Mouse (Mus musculus) hindbrain, embryonic 16.5 days (tissue): ENCODE results near the gene Zbtb16. TPM values are rescaled to one million over a fixed set of nuclear protein-coding genes. Genes with fewer than 3 reads are reported as not detected.
A peak's percentile ranks its signal among the peaks of the same experiment; 100 is the strongest.

Experiments
- ATAC-seq: fragments of 200-750 bp; cut with Nextera tagmentation; 2 replicates; pipeline ENCODE4 v1.8.0; 2017; ENCODE audit warnings: moderate TSS enrichment, moderate library complexity
- H3K27ac ChIP-seq: fragments of 300-500 bp; sonication (generic); 2 replicates; pipeline ENCODE4 v1.5.1; 2014; ENCODE audit warnings: low read depth, mild to moderate bottlenecking, control low read depth, low read length, moderate library complexity
- H3K27me3 ChIP-seq: fragments of 300-500 bp; sonication (generic); replicated peaks from 2 replicates; pipeline ENCODE4 v1.6.1; 2014; ENCODE audit warnings: low read length; ENCODE audit not compliant: control insufficient read depth, insufficient read depth
- H3K36me3 ChIP-seq: fragments of 300-500 bp; sonication (generic); 2 replicates; pipeline ENCODE4 v1.6.1; 2014; ENCODE audit warnings: mild to moderate bottlenecking, low read length, moderate library complexity, mixed read lengths; ENCODE audit not compliant: control insufficient read depth, insufficient read depth
- H3K4me1 ChIP-seq: fragments of 300-500 bp; sonication (generic); 2 replicates; pipeline ENCODE4 v1.6.1; 2014; ENCODE audit warnings: low read depth, low read length; ENCODE audit not compliant: control insufficient read depth, insufficient read depth
- H3K4me2 ChIP-seq: fragments of 300-500 bp; sonication (generic); 2 replicates; pipeline ENCODE4 v1.6.1; 2014; ENCODE audit warnings: mild to moderate bottlenecking, low read length, control low read depth, moderate library complexity
- H3K4me3 ChIP-seq: fragments of 300-500 bp; sonication (generic); 2 replicates; pipeline ENCODE4 v1.5.1; 2014; ENCODE audit warnings: mild to moderate bottlenecking, low read length, control low read depth, moderate library complexity
- H3K9ac ChIP-seq: fragments of 300-500 bp; sonication (generic); 2 replicates; pipeline ENCODE4 v1.6.1; 2014; ENCODE audit warnings: low read depth, mild to moderate bottlenecking, control low read depth, low read length, moderate library complexity
- H3K9me3 ChIP-seq: fragments of 300-500 bp; sonication (generic); 2 replicates; pipeline ENCODE4 v1.6.1; 2014; ENCODE audit warnings: mild to moderate bottlenecking, low read length, moderate library complexity; ENCODE audit not compliant: control insufficient read depth
- WGBS: fragments of 180-500 bp; shearing (Covaris S2); extraction: QIAGEN DNeasy Blood & Tissue Kit; methylation state at CpG from one replicate; pipeline ENCODE4 v1.1.7; 2014; 5-methylcytosine and 5-hydroxymethylcytosine counted together
- polyA plus RNA-seq: library from polyadenylated mRNA; unstranded; fragments of >200 nt; fragmentation: Nextera tagmentation; extraction: Ambion mirVana; gene quantifications from 2 replicates; pipeline ENCODE4 v1.2.1, GENCODE M21; 2015

The Zbtb16 gene
- polyA plus RNA-seq, 1 experiment from 2014 or later: 8.4 TPM

DNA sequence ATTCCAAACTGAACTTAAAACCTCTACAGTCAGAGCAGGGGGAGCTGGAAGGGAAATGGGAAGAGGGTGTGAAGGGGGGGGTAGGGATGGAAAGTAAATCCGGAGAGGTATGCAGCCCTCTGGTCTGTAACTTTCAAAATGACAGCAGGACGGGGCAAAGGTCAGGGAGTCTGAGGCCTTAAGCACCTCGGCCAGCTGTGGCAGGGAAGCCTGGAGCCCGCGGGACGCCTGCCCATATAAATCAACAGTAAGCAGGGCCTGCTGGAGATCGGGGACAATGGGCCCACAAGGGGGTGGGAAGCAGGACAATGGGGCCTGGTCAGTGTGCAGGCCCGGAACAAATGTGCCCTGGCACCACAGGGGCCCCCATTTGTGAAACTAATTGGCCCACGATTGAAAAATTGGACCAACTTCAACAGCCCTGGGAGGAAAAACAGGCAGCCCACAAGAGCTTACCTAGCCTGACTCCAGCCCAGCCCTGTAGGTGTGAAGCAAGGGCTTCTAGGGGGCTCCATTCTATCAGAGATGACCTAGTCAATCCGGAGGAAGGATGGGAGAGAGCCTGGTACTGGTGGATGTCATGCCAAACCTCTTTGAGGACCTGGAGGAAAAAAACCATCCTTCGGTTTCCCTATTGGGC, 160.8 kb downstream of the Zbtb16 start:
- no peaks in the 10 kb centered on the region for H3K36me3 ChIP-seq
- 0 out of 2 replicates have a peak, but pooled peaks cover 4% of the 10 kb centered on the region for H3K27me3 ChIP-seq
- H3K9ac ChIP-seq: no peak overlapping the region
- H3K4me2 ChIP-seq: no peak overlapping the region
- H3K27ac ChIP-seq: no peak overlapping the region
- ATAC-seq: no peak
- no peak overlapping the region for H3K4me3 ChIP-seq
- WGBS: 8% methylated on average over 11 of the region's 11 CpGs
- peaks cover 44% of the 10 kb centered on the region for H3K4me1 ChIP-seq
- no peaks in the 10 kb centered on the region for H3K9me3 ChIP-seq

DNA sequence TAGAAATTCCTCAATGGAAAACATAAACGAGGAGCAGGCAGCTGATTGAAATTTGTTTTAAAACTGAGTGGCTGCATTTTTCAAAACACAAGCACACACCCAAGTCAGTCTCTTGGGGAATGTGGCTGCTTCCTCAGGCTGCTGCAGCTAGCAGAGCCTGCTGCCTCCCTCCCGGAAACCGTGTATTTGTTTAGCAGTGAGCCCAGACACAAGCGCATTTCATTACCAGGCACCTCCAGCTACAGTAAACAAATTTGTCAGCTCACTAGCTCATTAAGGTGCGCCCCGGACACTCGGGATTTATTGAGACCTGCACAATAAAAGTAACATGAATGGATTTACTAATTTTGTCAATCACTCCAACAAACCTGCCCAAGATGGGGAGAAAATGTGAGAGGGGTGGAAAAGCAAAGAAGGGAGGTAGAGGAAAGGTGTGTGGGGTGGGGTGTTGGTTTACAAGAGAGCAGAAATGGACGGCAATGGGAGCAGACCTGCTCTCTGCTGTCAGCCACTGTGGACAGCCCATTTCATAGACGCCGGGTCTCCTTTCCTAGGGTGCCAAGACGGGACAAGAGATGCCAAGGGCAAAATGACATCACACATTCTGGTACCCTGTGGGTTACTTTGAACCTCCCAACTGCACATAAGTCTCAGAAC, 161.5 kb downstream of the Zbtb16 start:
- no peak overlapping the region for H3K27ac ChIP-seq

DNA sequence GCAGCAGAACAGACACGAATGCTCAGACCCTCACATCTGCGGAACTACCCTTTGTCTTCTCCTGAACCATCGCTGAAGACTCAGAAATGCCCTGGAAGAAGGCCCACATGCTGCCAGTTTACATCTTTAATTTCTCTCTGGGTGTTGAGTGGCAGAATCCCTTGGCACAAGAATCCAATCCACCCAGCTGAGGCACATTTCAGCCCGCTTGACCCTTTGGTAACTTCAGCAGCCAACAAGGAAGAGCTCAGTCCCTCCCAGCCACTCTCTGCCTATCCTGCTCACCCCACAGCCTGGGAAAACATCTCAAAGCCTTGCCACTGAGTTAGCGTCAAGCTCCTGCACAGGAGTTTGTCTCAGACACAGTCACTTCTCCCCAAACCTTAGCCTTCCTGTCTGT, 162.2 kb downstream of the Zbtb16 start:
- no peaks in the 10 kb centered on the region for H3K36me3 ChIP-seq
- no peak overlapping the region; the same call in 1 of the 2 replicates for H3K27ac ChIP-seq
- H3K9ac ChIP-seq: no peak overlapping the region
- WGBS: 29% methylated on average over 5 of the region's 5 CpGs
- H3K4me2 ChIP-seq: no peak overlapping the region
- no peaks in the 10 kb centered on the region for H3K9me3 ChIP-seq
- no peak overlapping the region for H3K4me3 ChIP-seq
- 0 out of 2 replicates have a peak, but pooled peaks cover 4% of the 10 kb centered on the region for H3K27me3 ChIP-seq
- ATAC-seq: no peak
- H3K4me1 ChIP-seq: peaks cover 36% of the 10 kb centered on the region

More for the DNA sequence above, 161.5 kb downstream of the Zbtb16 start:
- WGBS: 12% methylated on average over 11 of the region's 11 CpGs
- Histone ChIP-seq H3K9ac (no peak overlapping the region), H3K4me3 (no peak overlapping the region), H3K27me3 (0 out of 2 replicates have a peak, but pooled peaks cover 4% of the 10 kb centered on the region), H3K36me3 (no peaks in the 10 kb centered on the region), H3K4me2 (no peak overlapping the region), H3K4me1 (peaks cover 43% of the 10 kb centered on the region), H3K9me3 (no peaks in the 10 kb centered on the region)
- ATAC-seq: no peak

DNA sequence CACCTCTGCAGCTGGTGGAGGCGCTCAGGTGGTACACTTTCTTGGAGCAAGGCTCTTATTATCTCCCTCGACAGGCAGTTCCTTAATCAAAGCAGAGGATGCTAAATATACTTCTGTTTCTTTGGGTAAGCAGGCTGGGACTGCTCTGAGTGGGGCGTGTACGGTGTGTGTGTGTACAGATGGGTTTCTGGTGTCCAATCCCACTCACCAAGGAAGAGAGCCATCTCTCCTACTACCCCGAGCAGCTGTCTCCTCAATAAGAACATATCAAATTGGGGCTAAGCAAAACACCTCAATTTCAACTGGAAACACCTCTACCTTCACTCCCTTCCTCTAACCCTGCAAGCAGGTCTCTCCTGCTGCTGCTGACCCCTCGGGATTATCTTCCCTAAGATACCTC, 162.8 kb downstream of the Zbtb16 start:
- ATAC-seq: no peak
- Histone ChIP-seq H3K27ac (no peak overlapping the region), H3K9ac (no peak overlapping the region), H3K27me3 (0 out of 2 replicates have a peak, but pooled peaks cover 4% of the 10 kb centered on the region), H3K36me3 (no peaks in the 10 kb centered on the region), H3K4me2 (no peak overlapping the region), H3K4me3 (no peak overlapping the region), H3K4me1 (peaks cover 34% of the 10 kb centered on the region), H3K9me3 (no peaks in the 10 kb centered on the region)
- 68% methylated on average over 6 of the region's 6 CpGs for WGBS

DNA sequence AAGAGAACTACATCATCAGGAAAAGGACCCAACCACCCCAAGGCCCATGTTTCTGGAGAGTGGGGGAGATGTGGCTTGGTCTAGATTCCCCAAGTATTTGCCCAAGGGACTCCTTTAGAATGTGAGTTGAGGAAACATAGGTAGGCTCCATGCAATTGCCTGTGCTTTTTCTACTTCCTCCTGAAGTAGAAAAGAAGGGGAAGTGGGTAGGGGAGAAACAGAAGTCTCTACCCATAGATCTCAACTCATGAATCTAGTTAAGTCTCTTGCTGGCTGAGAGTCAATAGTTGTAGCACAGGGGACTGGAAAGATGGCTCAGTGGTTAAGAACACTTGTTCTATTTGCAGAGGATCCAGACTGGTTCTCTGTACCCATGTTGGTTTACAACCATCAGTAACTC, 164.2 kb downstream of the Zbtb16 start:
- Histone ChIP-seq H3K27me3 (0 out of 2 replicates have a peak, but pooled peaks cover 4% of the 10 kb centered on the region), H3K36me3 (no peaks in the 10 kb centered on the region), H3K9ac (no peak overlapping the region), H3K9me3 (no peaks in the 10 kb centered on the region), H3K4me3 (no peak overlapping the region), H3K27ac (no peak overlapping the region), H3K4me1 (peaks cover 25% of the 10 kb centered on the region), H3K4me2 (no peak overlapping the region)
- ATAC-seq: no peak

DNA sequence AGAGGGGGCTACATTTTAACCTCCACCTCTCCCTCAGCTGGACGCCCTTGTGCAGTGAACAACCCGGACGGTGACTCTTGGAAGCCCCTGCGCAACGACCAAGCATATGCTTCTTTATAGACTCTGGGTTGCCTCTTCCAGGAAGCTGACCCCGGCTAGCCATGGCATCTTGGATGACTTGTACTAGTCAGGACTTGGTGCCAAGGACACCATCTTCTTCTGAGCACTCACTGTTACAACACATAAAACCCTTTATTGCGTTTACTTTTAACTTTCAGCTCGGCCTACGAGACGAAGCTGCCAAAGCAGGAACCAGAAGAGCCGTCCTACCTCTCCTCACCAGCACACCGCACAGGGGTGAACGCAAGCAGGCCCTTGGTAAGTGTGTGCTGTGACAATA, 165.9 kb downstream of the Zbtb16 start:
- Histone ChIP-seq H3K4me1 (peaks cover 21% of the 10 kb centered on the region), H3K4me3 (no peak overlapping the region), H3K36me3 (no peaks in the 10 kb centered on the region), H3K9me3 (no peaks in the 10 kb centered on the region), H3K9ac (no peak overlapping the region), H3K27ac (no peak overlapping the region), H3K4me2 (no peak overlapping the region), H3K27me3 (0 out of 2 replicates have a peak, but pooled peaks cover 4% of the 10 kb centered on the region)
- ATAC-seq: no peak
- 88% methylated on average over 13 of the region's 13 CpGs for WGBS

DNA sequence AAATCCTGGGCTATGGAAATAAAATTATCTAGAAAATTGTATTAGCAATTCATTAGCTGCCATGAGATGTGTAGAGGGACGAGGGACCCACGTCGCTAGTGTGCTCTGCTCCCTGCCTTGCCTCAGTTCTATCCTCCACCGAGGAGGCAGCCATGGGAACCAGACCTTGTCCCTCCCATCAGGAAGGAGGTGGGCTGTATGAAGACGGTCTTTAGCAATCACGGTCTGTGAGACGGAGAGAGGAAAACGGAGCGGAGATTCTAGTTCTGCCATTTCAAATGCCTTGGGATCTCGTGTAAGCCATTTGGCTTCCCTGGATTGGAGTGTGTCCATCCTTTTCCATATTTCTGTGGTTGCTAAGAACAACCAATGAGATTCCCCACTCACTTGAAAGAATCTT, 166.3 kb downstream of the Zbtb16 start:
- H3K9ac ChIP-seq: no peak overlapping the region
- no peak overlapping the region for H3K27ac ChIP-seq
- H3K4me2 ChIP-seq: no peak overlapping the region
- no peaks in the 10 kb centered on the region for H3K36me3 ChIP-seq
- H3K9me3 ChIP-seq: no peaks in the 10 kb centered on the region
- 51% methylated on average over 10 of the region's 10 CpGs for WGBS
- no peak overlapping the region for H3K4me3 ChIP-seq
- 0 out of 2 replicates have a peak, but pooled peaks cover 4% of the 10 kb centered on the region for H3K27me3 ChIP-seq
- peaks cover 16% of the 10 kb centered on the region for H3K4me1 ChIP-seq
- no peak for ATAC-seq

DNA sequence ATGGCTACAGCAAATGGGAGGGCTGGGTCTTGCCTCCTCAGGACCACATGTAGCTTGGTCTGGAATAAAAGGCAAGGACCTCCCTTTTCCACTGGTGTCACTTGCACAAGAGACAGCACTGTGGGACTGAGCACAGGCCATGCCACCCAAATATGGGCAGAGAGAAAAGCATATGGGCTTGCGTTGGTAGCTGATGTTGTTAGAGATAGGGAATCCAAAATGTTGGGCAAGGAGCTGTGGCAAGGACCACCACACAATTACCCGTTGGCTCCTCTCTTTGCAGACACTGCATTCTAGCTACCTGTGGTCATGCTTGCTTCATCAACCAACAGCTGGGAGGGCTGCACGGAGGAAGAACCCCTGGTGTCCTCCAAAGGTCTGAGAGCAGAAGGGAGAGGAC, 169.3 kb downstream of the Zbtb16 start:
- no peak for ATAC-seq
- Histone ChIP-seq H3K36me3 (no peaks in the 10 kb centered on the region), H3K9me3 (no peaks in the 10 kb centered on the region), H3K9ac (no peak overlapping the region), H3K4me2 (no peak overlapping the region), H3K4me3 (no peak overlapping the region), H3K4me1 (peaks cover 12% of the 10 kb centered on the region), H3K27ac (no peak overlapping the region), H3K27me3 (0 out of 2 replicates have a peak, but pooled peaks cover 3% of the 10 kb centered on the region)
- 89% methylated on average over 3 of the region's 3 CpGs for WGBS

DNA sequence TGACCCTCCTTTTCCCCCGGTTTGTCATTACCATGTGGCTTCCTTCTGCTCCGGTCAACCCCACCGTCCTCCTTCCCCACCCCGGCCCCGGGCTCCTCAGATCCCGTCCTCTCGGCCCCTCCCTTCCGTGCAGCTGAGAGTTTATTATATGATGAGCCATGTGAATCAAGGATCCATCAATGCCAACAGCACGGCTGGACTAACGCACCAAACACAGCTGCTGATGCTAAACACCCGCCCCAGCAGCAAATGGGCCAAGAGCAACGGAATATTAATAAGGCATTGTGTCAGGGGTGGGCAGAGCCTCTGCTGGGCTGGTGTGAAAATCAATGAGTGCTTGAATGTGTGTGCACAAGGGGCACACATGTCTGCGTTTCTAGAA, 173.0 kb downstream of the Zbtb16 start:
- Histone ChIP-seq H3K36me3 (no peaks in the 10 kb centered on the region), H3K27me3 (no peaks in the 10 kb centered on the region), H3K9me3 (peaks cover 3% of the 10 kb centered on the region; the same call in 1 of the 2 replicates), H3K27ac (0 out of 2 replicates have a peak overlapping the region, but pooled peaks have one; percentile 17), H3K4me3 (no peak overlapping the region), H3K4me1 (peaks cover 12% of the 10 kb centered on the region), H3K9ac (0 out of 2 replicates have a peak overlapping the region, but pooled peaks have one; percentile 13), H3K4me2 (peak overlapping the region; percentile 22)
- 11% methylated on average over 13 of the region's 13 CpGs for WGBS
- peak; percentile 43 for ATAC-seq
